In the genomic region with DNA sequence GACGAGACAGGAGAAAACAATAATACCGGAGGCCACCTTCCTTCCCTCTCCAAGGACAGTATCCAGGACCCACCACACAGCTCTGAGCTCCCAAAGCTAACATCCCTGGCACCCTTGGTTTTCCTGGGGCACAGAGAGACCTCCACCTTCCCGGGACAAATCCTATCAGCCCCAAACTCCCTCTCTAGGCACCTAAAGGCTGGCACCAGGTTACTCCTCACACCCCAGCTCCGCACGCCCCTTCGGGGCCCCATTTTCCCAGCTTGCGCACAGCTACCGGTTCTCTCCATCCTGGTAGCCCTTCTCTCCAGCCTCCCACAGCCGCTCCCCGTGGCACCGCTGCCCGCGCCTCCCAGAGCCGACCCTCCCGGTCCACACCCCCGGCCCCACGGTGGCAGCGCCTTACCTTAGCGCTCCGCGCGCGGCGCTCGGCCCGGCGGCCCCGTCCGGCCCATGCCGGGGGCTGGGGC, we compare ENCODE assay signal across 8 mouse cellular contexts. TPM values are rescaled to one million over a fixed set of nuclear protein-coding genes. Genes with fewer than 3 reads are reported as not detected.
A peak's percentile ranks its signal among the peaks of the same experiment; 100 is the strongest.
DNase-seq lines count a peak whose midpoint lies in the region; ATAC-seq lines count a peak whose summit lies in the region.

No protein-coding gene starts in this region.

- H3K27me3 ChIP-seq in lung, embryonic 15.5 days = no peaks in the 10 kb centered on the region
- H3K27me3 ChIP-seq in forebrain, embryonic 12.5 days = no peaks in the 10 kb centered on the region
- no peaks in the 10 kb centered on the region for H3K27me3 ChIP-seq in limb, embryonic 10.5 days (ENCODE audit: low read depth, poor library complexity, severe bottlenecking)
- peaks cover 2% of the 10 kb centered on the region; the same call in 1 of the 2 replicates for H3K27me3 ChIP-seq in neural tube, embryonic 14.5 days (ENCODE audit: control insufficient read depth, insufficient read depth, low read length)

- peak overlapping the region; percentile 98 for H3K27ac ChIP-seq in lung, embryonic 15.5 days
- H3K27ac ChIP-seq in forebrain, embryonic 12.5 days = peak overlapping the region; percentile 94
- peak overlapping the region; percentile 97 for H3K27ac ChIP-seq in limb, embryonic 10.5 days
- H3K27ac ChIP-seq in neural tube, embryonic 14.5 days (ENCODE audit: low read depth, low read length) = peak overlapping the region; percentile 91

- H3K4me3 ChIP-seq in lung, embryonic 15.5 days = peak overlapping the region; percentile 95
- H3K4me3 ChIP-seq in forebrain, embryonic 12.5 days (replicated peaks) = peak overlapping the region; percentile 97
- peak overlapping the region; percentile 98 for H3K4me3 ChIP-seq in limb, embryonic 10.5 days
- H3K4me3 ChIP-seq in neural tube, embryonic 14.5 days (ENCODE audit: low read depth, low read length) = peak overlapping the region; percentile 98

- 1% methylated on average over 30 of the region's 30 CpGs for WGBS in lung, embryonic 15.5 days
- 1% methylated on average over 30 of the region's 30 CpGs for WGBS in forebrain, embryonic 12.5 days
- under 1% methylated on average over 30 of the region's 30 CpGs for WGBS in limb, embryonic 10.5 days
- WGBS in neural tube, embryonic 14.5 days = 0% methylated on average over 29 of the region's 30 CpGs

- peak overlapping the region; percentile 95 for H3K4me2 ChIP-seq in lung, embryonic 15.5 days
- H3K4me2 ChIP-seq in forebrain, embryonic 12.5 days = peak overlapping the region; percentile 97
- peak overlapping the region; percentile 96 for H3K4me2 ChIP-seq in neural tube, embryonic 14.5 days (ENCODE audit: low read depth, low read length)

- no peaks in the 10 kb centered on the region for H3K9me3 ChIP-seq in lung, embryonic 15.5 days
- H3K9me3 ChIP-seq in forebrain, embryonic 12.5 days = no peaks in the 10 kb centered on the region
- no peaks in the 10 kb centered on the region for H3K9me3 ChIP-seq in limb, embryonic 10.5 days (replicated peaks)
- no peaks in the 10 kb centered on the region for H3K9me3 ChIP-seq in neural tube, embryonic 14.5 days (ENCODE audit: control insufficient read depth, low read length)

- no peak for ATAC-seq in lung, embryonic 15.5 days (ENCODE audit: borderline replicate concordance, extremely low read depth, low FRiP score, low TSS enrichment)
- ATAC-seq in forebrain, embryonic 12.5 days (ENCODE audit: low FRiP score) = peak; percentile 43
- ATAC-seq in neural tube, embryonic 14.5 days (ENCODE audit: low read depth) = peak; percentile 15

- H3K36me3 ChIP-seq in lung, embryonic 15.5 days = peaks cover 13% of the 10 kb centered on the region
- H3K36me3 ChIP-seq in forebrain, embryonic 12.5 days (replicated peaks) = peaks cover 16% of the 10 kb centered on the region
- peaks cover 37% of the 10 kb centered on the region for H3K36me3 ChIP-seq in limb, embryonic 10.5 days
- H3K36me3 ChIP-seq in neural tube, embryonic 14.5 days (ENCODE audit: control insufficient read depth, insufficient read depth, low read length) = peaks cover 10% of the 10 kb centered on the region

- DNase-seq in adrenal gland, adult (ENCODE audit: inconsistent age in 2 of 2, low spot score in 1 of 2) = peak; percentile 61 to 82
- no peak for DNase-seq in adrenal gland, adult 2 months
- no peak for DNase-seq in lung, adult 18-20 months
- no peak for DNase-seq in limb, embryonic 10.5 days (ENCODE audit: low spot score)
- no peak for DNase-seq in left cerebral cortex, adult 9 months (ENCODE audit: low spot score in 2 of 2)

- peaks cover 38% of the 10 kb centered on the region for H3K4me1 ChIP-seq in lung, embryonic 15.5 days
- peaks cover 58% of the 10 kb centered on the region for H3K4me1 ChIP-seq in forebrain, embryonic 12.5 days
- peaks cover 50% of the 10 kb centered on the region for H3K4me1 ChIP-seq in limb, embryonic 10.5 days
- peaks cover 41% of the 10 kb centered on the region for H3K4me1 ChIP-seq in neural tube, embryonic 14.5 days (ENCODE audit: control insufficient read depth, insufficient read depth, low read length)

- H3K9ac ChIP-seq in lung, embryonic 15.5 days = peak overlapping the region; percentile 91
- H3K9ac ChIP-seq in forebrain, embryonic 12.5 days = peak overlapping the region; percentile 97
- H3K9ac ChIP-seq in neural tube, embryonic 14.5 days (replicated peaks; ENCODE audit: low read depth, low read length) = peak overlapping the region; percentile 91

RNA-seq across cellular contexts. Expression of a gene that starts 0.5 kb away (rescaled TPM):
- total RNA-seq in adrenal gland, adult 2 months (2021) = 10 to 100 TPM; 31.9 to 40.1 TPM
- polyA plus RNA-seq in adrenal gland, adult 2 months (2012; rRNA removed) = 32.5 and 51.2 TPM in 2 replicates
- polyA plus RNA-seq in lung, embryonic 15.5 days (2015; fragmentation: Nextera tagmentation; extraction: Ambion mirVana) = 14.7 and 14.8 TPM in 2 replicates
- polyA plus RNA-seq in forebrain, embryonic 12.5 days (2016; fragmentation: Nextera tagmentation; extraction: Ambion mirVana) = 14.4 and 15.2 TPM in 2 replicates
- polyA plus RNA-seq in limb, embryonic 10.5 days (2016; fragmentation: Nextera tagmentation; extraction: Ambion mirVana) = 16.0 and 18.3 TPM in 2 replicates
- 14.8 and 18.0 TPM in 2 replicates for polyA plus RNA-seq in neural tube, embryonic 14.5 days (2014; fragmentation: Nextera tagmentation; extraction: Ambion mirVana)

RNA-seq across cellular contexts. Expression of a gene that starts 35.8 kb away (rescaled TPM):
- 100 to 1,000 TPM; 160 to 164 TPM for total RNA-seq in adrenal gland, adult 2 months (2021)
- 42.8 and 63.1 TPM in 2 replicates for polyA plus RNA-seq in adrenal gland, adult 2 months (2012; rRNA removed)
- polyA plus RNA-seq in lung, embryonic 15.5 days (2015; fragmentation: Nextera tagmentation; extraction: Ambion mirVana) = 164 TPM in 2 replicates
- polyA plus RNA-seq in forebrain, embryonic 12.5 days (2016; fragmentation: Nextera tagmentation; extraction: Ambion mirVana) = 145 and 150 TPM in 2 replicates
- 308 and 315 TPM in 2 replicates for polyA plus RNA-seq in limb, embryonic 10.5 days (2016; fragmentation: Nextera tagmentation; extraction: Ambion mirVana)
- 97.2 and 110 TPM in 2 replicates for polyA plus RNA-seq in neural tube, embryonic 14.5 days (2014; fragmentation: Nextera tagmentation; extraction: Ambion mirVana)

RNA-seq across cellular contexts. Expression of a gene that starts 49.8 kb away (rescaled TPM):
- total RNA-seq in adrenal gland, adult 2 months (2021) = 10 to 100 TPM in 1 of 2 experiments, 1 to 10 TPM in 1; 7.9 to 11.5 TPM
- 5.2 and 5.3 TPM in 2 replicates for polyA plus RNA-seq in adrenal gland, adult 2 months (2012; rRNA removed)
- 3.6 TPM in 2 replicates for polyA plus RNA-seq in lung, embryonic 15.5 days (2015; fragmentation: Nextera tagmentation; extraction: Ambion mirVana)
- 0.29 and 0.42 TPM in 2 replicates for polyA plus RNA-seq in forebrain, embryonic 12.5 days (2016; fragmentation: Nextera tagmentation; extraction: Ambion mirVana)
- 0.25 and 0.38 TPM in 2 replicates for polyA plus RNA-seq in limb, embryonic 10.5 days (2016; fragmentation: Nextera tagmentation; extraction: Ambion mirVana)
- 0.36 and 0.50 TPM in 2 replicates for polyA plus RNA-seq in neural tube, embryonic 14.5 days (2014; fragmentation: Nextera tagmentation; extraction: Ambion mirVana)

Comparison
In these comparisons a context has a peak if more than half of its experiments do, and no peak if none do; other contexts are left out.
1. DNase-seq: peak in adrenal gland, adult (2 of 2); none in adrenal gland, adult 2 months (single experiment), lung, adult 18-20 months (0 of 2), limb, embryonic 10.5 days (single experiment) and left cerebral cortex, adult 9 months (0 of 2).
2. Peak in every context shown above with its lines, with median percentiles within 50 percentile points of each other: H3K27ac ChIP-seq, H3K4me2 ChIP-seq, H3K4me3 ChIP-seq and H3K9ac ChIP-seq.